Mouse (Mus musculus): Measurements from ENCODE around the gene Trim38. TPM values are rescaled to one million over a fixed set of nuclear protein-coding genes. Genes with fewer than 3 reads are reported as not detected.

Gene Trim38
- total and polyA plus RNA-seq, 3 experiments: 0.11 TPM; not detected in 2

DNA sequence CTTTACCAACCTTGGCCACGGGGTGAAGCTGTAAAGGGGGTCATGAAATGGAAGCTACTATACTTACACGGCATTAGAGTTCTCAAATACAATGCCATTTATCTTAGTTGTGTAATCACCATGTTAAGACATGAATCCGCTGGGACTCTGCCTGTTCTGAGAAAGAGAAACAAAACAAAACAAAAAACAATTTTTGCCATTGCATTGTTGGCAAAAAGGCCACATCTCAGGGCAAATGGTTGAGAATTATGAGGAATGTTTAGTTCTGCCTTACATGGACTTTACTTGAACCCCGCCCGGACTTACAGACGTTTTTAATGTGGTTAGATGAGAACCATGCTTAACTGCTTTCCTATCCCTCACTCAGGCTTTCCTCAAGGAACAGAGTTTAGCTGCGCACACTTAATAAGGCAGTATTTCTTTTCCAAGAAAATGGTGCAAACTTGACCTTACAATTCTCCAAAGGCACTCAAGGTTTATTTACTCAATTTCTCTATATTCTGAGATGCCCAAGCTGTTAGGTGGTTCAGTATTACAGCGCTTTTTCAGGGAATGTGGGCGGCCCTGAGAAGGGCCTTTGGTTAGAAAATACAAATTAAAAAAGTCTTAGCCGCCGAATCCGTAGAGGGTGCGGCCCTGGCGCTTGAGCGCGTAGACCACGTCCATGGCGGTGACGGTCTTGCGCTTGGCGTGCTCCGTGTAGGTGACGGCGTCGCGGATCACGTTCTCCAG is 9.3 kb upstream of the Trim38 start:
- peak overlapping the region; percentile 84 for H3K27ac ChIP-seq (ENCODE audit: insufficient read depth, low read depth)
- TF ChIP-seq BHLHE40 (IDR thresholded peaks at IDR 0.05; ENCODE audit: low read depth, low read length): 0 out of 2 replicates have a peak, but pooled peaks have one; percentile 3
- no peak for TF ChIP-seq RCOR1 (conservative IDR thresholded peaks at IDR 0.05; ENCODE audit: low read depth, low read length)
- TF ChIP-seq NELFE (IDR thresholded peaks at IDR 0.05; ENCODE audit: low read depth, low read length): peak; percentile 91
- TF ChIP-seq POLR2A (IDR thresholded peaks at IDR 0.05; ENCODE audit: low read depth, low read length): peak; percentile 82
- TF ChIP-seq TBP (conservative IDR thresholded peaks at IDR 0.05; ENCODE audit: low read depth, low read length): 0 out of 2 replicates have a peak, but pooled peaks have one; percentile 38
- TF ChIP-seq ZMIZ1 (IDR thresholded peaks at IDR 0.05; ENCODE audit: low read depth, low read length): peak; percentile 98
- 0 out of 2 replicates have a peak, but pooled peaks have one; percentile 90 for TF ChIP-seq UBTF (IDR thresholded peaks at IDR 0.05; ENCODE audit: low read depth, low read length)
- no peak for TF ChIP-seq ZNF384 (IDR thresholded peaks at IDR 0.05; ENCODE audit: low read depth, low read length)
- TF ChIP-seq CHD2 (IDR thresholded peaks at IDR 0.05; ENCODE audit: low read length): peak; percentile 7; the same call in 1 of the 2 replicates
- peak; percentile 2; the same call in 1 of the 2 replicates for TF ChIP-seq MEF2A (IDR thresholded peaks at IDR 0.05; ENCODE audit: borderline replicate concordance, low read depth, low read length)
- 0 out of 2 replicates have a peak, but pooled peaks have one; percentile 9 for TF ChIP-seq MYC (IDR thresholded peaks at IDR 0.05; ENCODE audit: low read depth, low read length)
- peak in 1 of 2 experiments; percentile 29; a peak in 1 of 4 replicates for TF ChIP-seq CTCF (conservative IDR thresholded peaks at IDR 0.05 in 1 of 2, IDR thresholded peaks at IDR 0.05 in 1 of 2; ENCODE audit: low read depth in 2 of 2, low read length in 2 of 2)
- TF ChIP-seq SMC3 (IDR thresholded peaks at IDR 0.05; ENCODE audit: low read depth, low read length): no peak
- peak; percentile 99 for TF ChIP-seq POLR2AphosphoS2 (IDR thresholded peaks at IDR 0.05; ENCODE audit: low read depth, low read length)
- TF ChIP-seq HCFC1 (IDR thresholded peaks at IDR 0.05; ENCODE audit: low read depth, low read length): 0 out of 2 replicates have a peak, but pooled peaks have one; percentile 1

DNA sequence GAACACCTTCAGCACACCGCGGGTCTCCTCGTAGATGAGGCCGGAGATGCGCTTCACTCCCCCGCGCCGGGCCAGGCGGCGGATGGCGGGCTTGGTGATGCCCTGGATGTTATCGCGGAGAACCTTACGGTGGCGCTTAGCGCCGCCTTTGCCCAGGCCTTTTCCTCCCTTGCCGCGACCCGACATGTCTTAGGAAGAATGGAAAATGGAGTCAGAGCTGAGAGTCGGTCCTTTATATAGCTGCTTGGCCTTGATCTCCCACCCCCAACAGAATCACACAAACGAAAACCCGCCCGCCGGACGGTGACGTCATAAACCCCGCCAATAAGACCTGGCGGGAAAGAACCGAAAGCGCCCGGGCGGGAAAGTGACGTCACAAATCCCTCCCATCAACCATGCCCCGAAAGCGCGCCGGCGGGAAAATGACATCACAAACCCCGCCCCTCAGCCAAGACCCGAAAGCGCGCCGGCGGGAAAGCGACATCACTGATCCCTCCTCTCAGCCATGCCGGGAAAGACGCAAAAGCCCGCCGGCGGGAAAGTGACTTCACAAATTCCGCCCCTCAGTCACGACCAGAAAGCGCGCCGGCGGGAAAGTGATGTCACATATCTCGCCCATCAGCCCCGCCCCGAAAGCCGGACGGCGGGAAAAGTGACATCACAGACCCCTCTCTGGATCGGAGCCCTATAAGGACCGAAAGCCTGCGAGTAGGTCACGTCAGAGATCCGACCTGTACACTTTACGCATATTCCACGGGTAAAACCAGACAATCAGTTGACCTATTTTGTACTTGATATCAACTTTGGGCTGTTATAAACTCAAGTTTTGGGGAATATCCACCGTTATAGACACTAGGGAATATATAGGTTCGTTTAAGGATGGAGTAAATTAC is 8.5 kb upstream of the Trim38 start, which contains the start of gene Hist1h4a:
Gene Hist1h4a, minus strand, starts transcription at position 259 of the 893 bp plus-strand sequence.
- no peaks in the 10 kb centered on the region for H3K36me3 ChIP-seq (replicated peaks in 1 of 2; ENCODE audit: control insufficient read depth in 1 of 2, insufficient read depth in 1 of 2, low read length in 1 of 2)
- peak within 1 kb of the TSS; percentile 96 for H3K4me2 ChIP-seq (ENCODE audit: insufficient read depth, low read depth, poor library complexity, severe bottlenecking)
- H3K4me1 ChIP-seq (ENCODE audit: control insufficient read depth in 1 of 2, insufficient read depth in 2 of 2): peaks cover 3 to 45% of the 10 kb centered on the region in 2 experiments; a peak in 3 of 4 replicates
- dilution Hi-C loops (cut with MboI; ENCODE audit: extremely low pct_ligation_motif_present, extremely low pct_unique_long_range_greater_than_20kb, low sequenced_read_pairs): no loop called here
- H3K4me3 ChIP-seq (replicated peaks in 1 of 3; ENCODE audit: low read depth in 2 of 3, low read length in 2 of 3, poor library complexity in 1 of 3): peak within 1 kb of the TSS; percentile 45 to 59 (median 49)
- peak within 1 kb of the TSS; percentile 97 for H3K27ac ChIP-seq (ENCODE audit: insufficient read depth, low read depth)
- H3K9me3 ChIP-seq (replicated peaks; ENCODE audit: low read length): no peaks in the 10 kb centered on the region
- DNase-seq (ENCODE audit: extremely low read depth): peak; percentile 98
- no peaks in the 10 kb centered on the region for H3K27me3 ChIP-seq (replicated peaks)
- H3K79me2 ChIP-seq (replicated peaks; ENCODE audit: control insufficient read depth, extremely low read depth, insufficient read depth, poor library complexity, severe bottlenecking): no peaks in the 10 kb centered on the region
- in situ Hi-C loops (cut with MboI; ENCODE audit: low pct_ligation_motif_present, low pct_unique_long_range_greater_than_20kb, low sequenced_read_pairs): loop anchor here (25.0 kb wide), 1 partner anchor 1724 kb away; the partner anchor contains the start of genes Hist1h2ag, Hist1h2ah, Hist1h2bj and Hist1h2bk
- H3K9ac ChIP-seq (ENCODE audit: insufficient read depth, low read depth): peak within 1 kb of the TSS; percentile 98
- peak; percentile 96 for TF ChIP-seq ZMIZ1 (IDR thresholded peaks at IDR 0.05; ENCODE audit: low read depth, low read length)
- peak; percentile 73 for TF ChIP-seq POLR2A (IDR thresholded peaks at IDR 0.05; ENCODE audit: low read depth, low read length)
- TF ChIP-seq MEF2A (IDR thresholded peaks at IDR 0.05; ENCODE audit: borderline replicate concordance, low read depth, low read length): peak; percentile 54
- peak; percentile 64; the same call in 1 of the 2 replicates for TF ChIP-seq CHD2 (IDR thresholded peaks at IDR 0.05; ENCODE audit: low read length)
- TF ChIP-seq RAD21 (IDR thresholded peaks at IDR 0.05; ENCODE audit: low read depth, low read length): no peak
- TF ChIP-seq TCF12 (IDR thresholded peaks at IDR 0.05; ENCODE audit: low read depth, low read length): peak; percentile 81
- TF ChIP-seq PAX5 (IDR thresholded peaks at IDR 0.05; ENCODE audit: low read length): no peak
- TF ChIP-seq KAT2A (IDR thresholded peaks at IDR 0.05; ENCODE audit: insufficient replicate concordance, low read length): peak; percentile 98
- peak; percentile 96 for TF ChIP-seq BHLHE40 (IDR thresholded peaks at IDR 0.05; ENCODE audit: low read depth, low read length)
- no peak for TF ChIP-seq SMC3 (IDR thresholded peaks at IDR 0.05; ENCODE audit: low read depth, low read length)
- TF ChIP-seq EP300 (IDR thresholded peaks at IDR 0.05; ENCODE audit: low read length): no peak
- TF ChIP-seq RCOR1 (conservative IDR thresholded peaks at IDR 0.05; ENCODE audit: low read depth, low read length): peak; percentile 79
- TF ChIP-seq POLR2AphosphoS2 (IDR thresholded peaks at IDR 0.05; ENCODE audit: low read depth, low read length): peak; percentile 99
- TF ChIP-seq E2F4 (IDR thresholded peaks at IDR 0.05; ENCODE audit: insufficient replicate concordance, low read depth, low read length): peak; percentile 100
- TF ChIP-seq MXI1 (IDR thresholded peaks at IDR 0.05; ENCODE audit: low read depth, low read length): peak; percentile 95
- TF ChIP-seq UBTF (IDR thresholded peaks at IDR 0.05; ENCODE audit: low read depth, low read length): peak; percentile 81; the same call in 1 of the 2 replicates
- peak; percentile 99 for TF ChIP-seq NELFE (IDR thresholded peaks at IDR 0.05; ENCODE audit: low read depth, low read length)
- TF ChIP-seq JUND (conservative IDR thresholded peaks at IDR 0.05; ENCODE audit: low read depth, low read length): peak; percentile 73
- peak; percentile 99 for TF ChIP-seq SIN3A (IDR thresholded peaks at IDR 0.05; ENCODE audit: low read length)
- TF ChIP-seq ZNF384 (IDR thresholded peaks at IDR 0.05; ENCODE audit: low read depth, low read length): no peak
- TF ChIP-seq ELF1 (IDR thresholded peaks at IDR 0.05; ENCODE audit: low read depth, low read length): peak; percentile 54

More for the DNA sequence above, 9.3 kb upstream of the Trim38 start:
- no peaks in the 10 kb centered on the region for H3K79me2 ChIP-seq (replicated peaks; ENCODE audit: control insufficient read depth, extremely low read depth, insufficient read depth, poor library complexity, severe bottlenecking)
- peak overlapping the region; percentile 98 for H3K9ac ChIP-seq (ENCODE audit: insufficient read depth, low read depth)
- no peaks in the 10 kb centered on the region for H3K36me3 ChIP-seq (replicated peaks in 1 of 2; ENCODE audit: control insufficient read depth in 1 of 2, insufficient read depth in 1 of 2, low read length in 1 of 2)
- in situ Hi-C loops (cut with MboI; ENCODE audit: low pct_ligation_motif_present, low pct_unique_long_range_greater_than_20kb, low sequenced_read_pairs) (loop anchor here (25.0 kb wide), 1 partner anchor 1723 kb away; the partner anchor contains the start of genes Hist1h2ag, Hist1h2ah, Hist1h2bj and Hist1h2bk), dilution Hi-C loops (cut with MboI; ENCODE audit: extremely low pct_ligation_motif_present, extremely low pct_unique_long_range_greater_than_20kb, low sequenced_read_pairs) (no loop called here)
- H3K27me3 ChIP-seq (replicated peaks): no peaks in the 10 kb centered on the region
- peak overlapping the region; percentile 96 for H3K4me2 ChIP-seq (ENCODE audit: insufficient read depth, low read depth, poor library complexity, severe bottlenecking)
- H3K9me3 ChIP-seq (replicated peaks; ENCODE audit: low read length): no peaks in the 10 kb centered on the region
- H3K4me3 ChIP-seq (replicated peaks in 1 of 3; ENCODE audit: low read depth in 2 of 3, low read length in 2 of 3, poor library complexity in 1 of 3): peak overlapping the region; percentile 45 to 49 (median 48)
- H3K4me1 ChIP-seq (ENCODE audit: control insufficient read depth in 1 of 2, insufficient read depth in 2 of 2): peaks cover 3 to 53% of the 10 kb centered on the region in 2 experiments; a peak in 3 of 4 replicates
- no peak for DNase-seq (ENCODE audit: extremely low read depth)
